Mouse (Mus musculus): ENCODE data around the gene Ptms.

DNA sequence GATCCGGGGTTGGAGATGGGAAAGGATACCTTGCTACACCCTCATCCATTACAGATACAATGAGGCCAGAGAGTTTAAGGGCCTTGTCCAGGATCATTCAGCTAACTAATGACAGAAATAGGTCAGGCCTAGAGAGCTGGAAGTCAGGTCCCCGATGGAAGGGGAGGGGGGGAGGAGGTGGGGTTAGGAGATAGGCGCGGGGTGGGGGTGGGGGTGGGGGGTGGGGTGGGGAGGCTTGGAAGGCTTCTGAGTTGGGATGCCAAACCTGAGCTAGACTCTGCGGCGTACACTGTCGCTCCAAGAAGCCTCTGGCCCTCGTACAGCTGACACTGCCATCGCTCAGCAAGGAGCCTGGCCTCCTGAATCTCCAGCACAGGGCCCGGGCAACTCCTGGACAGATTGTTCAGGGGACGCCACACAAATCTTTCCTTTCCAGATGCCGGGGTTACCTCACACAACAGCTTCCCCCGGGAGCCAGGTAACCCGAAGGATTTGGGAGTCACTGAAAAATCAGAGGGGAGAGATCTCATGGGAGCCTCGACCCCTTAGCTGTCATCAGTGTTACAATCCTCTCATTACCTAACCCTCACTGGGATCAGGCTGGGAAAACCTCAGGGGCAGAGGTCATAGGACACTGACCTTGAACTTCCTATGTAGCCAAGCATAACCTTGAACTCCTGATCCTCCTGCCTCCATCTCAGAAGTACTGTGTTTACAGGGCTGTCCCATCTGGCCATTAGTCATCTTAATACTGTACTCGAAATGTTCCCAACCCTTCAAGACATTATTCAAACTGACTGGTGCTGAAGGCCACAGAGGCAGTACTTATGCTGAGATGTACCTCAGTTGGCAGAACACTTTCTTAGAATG is 14.7 kb downstream of the Ptms start:
- TF ChIP-seq GATA1 (IDR thresholded peaks at IDR 0.05; ENCODE audit: borderline replicate concordance, low read length) (no peak), FLI1 (IDR thresholded peaks at IDR 0.05; ENCODE audit: low read length) (no peak)
